Mouse (Mus musculus) lung, adult 2 months (tissue): Measurements from ENCODE around the gene Slc35e2.
"Not testable (repeated sequence)": the region's sequence is repeated elsewhere in the genome, so short reads cannot be mapped to it uniquely, and the experiment has no call there.

Experiments used
- CTCF ChIP-seq: fragments of 200-500 bp; IDR thresholded peaks from 2 replicates; pipeline ENCODE4 v1.5.1; 2011; ENCODE audit warnings: mild to moderate bottlenecking, low read length, control low read depth; ENCODE audit not compliant: insufficient read depth
- POLR2A ChIP-seq: fragments of 200-500 bp; IDR thresholded peaks from 2 replicates; pipeline ENCODE4 v1.6.1; 2011; ENCODE audit warnings: low read depth, mild to moderate bottlenecking, control low read depth, low read length, borderline replicate concordance; ENCODE audit errors: extremely low read depth

GRCm38 (mm10) chr4:155570315-155570714, 30.9 kb upstream of the Slc35e2 start:
- TF ChIP-seq POLR2A, CTCF: not testable (repeated sequence)
